Mouse (Mus musculus) limb, embryonic 13.5 days (tissue): ENCODE results near the gene Wdr91. TPM values are rescaled to one million over a fixed set of nuclear protein-coding genes. Genes with fewer than 3 reads are reported as not detected.

Experiments
- ATAC-seq: fragments of 200-750 bp; cut with Nextera tagmentation; 2 replicates; pipeline ENCODE4 v1.8.0; 2017; ENCODE audit warnings: low read depth, moderate number of reproducible peaks, moderate TSS enrichment; ENCODE audit not compliant: low FRiP score
- H3K27ac ChIP-seq: fragments of 300-500 bp; sonication (generic); 2 replicates; pipeline ENCODE4 v1.5.1; 2015; ENCODE audit warnings: inconsistent platforms, mild to moderate bottlenecking, moderate library complexity
- H3K27me3 ChIP-seq: fragments of 300-500 bp; sonication (generic); 2 replicates; pipeline ENCODE4 v1.6.1; 2015; ENCODE audit warnings: mild to moderate bottlenecking, inconsistent platforms
- H3K36me3 ChIP-seq: fragments of 300-500 bp; sonication (generic); 2 replicates; pipeline ENCODE4 v1.6.1; 2015; ENCODE audit warnings: inconsistent platforms, mild to moderate bottlenecking, moderate library complexity
- H3K4me1 ChIP-seq: fragments of 300-500 bp; sonication (generic); 2 replicates; pipeline ENCODE4 v1.6.1; 2015; ENCODE audit warnings: inconsistent platforms
- H3K4me2 ChIP-seq: fragments of 300-500 bp; sonication (generic); replicated peaks from 2 replicates; pipeline ENCODE4 v1.6.1; 2015; ENCODE audit warnings: inconsistent platforms, mild to moderate bottlenecking, moderate library complexity
- H3K4me3 ChIP-seq: fragments of 300-500 bp; sonication (generic); 2 replicates; pipeline ENCODE4 v1.5.1; 2015; ENCODE audit warnings: moderate library complexity, mild to moderate bottlenecking, inconsistent platforms
- H3K9ac ChIP-seq: fragments of 300-500 bp; sonication (generic); 2 replicates; pipeline ENCODE4 v1.6.1; 2015; ENCODE audit warnings: mild to moderate bottlenecking, inconsistent platforms
- H3K9me3 ChIP-seq: fragments of 300-500 bp; sonication (generic); 2 replicates; pipeline ENCODE4 v1.6.1; 2016; ENCODE audit warnings: inconsistent platforms
- WGBS: fragments of 180-500 bp; shearing (Covaris S2); methylation state at CpG from one replicate; pipeline ENCODE4 v1.1.7; 2015; 5-methylcytosine and 5-hydroxymethylcytosine counted together
- polyA plus RNA-seq: library from polyadenylated mRNA; unstranded; fragments of >200 nt; fragmentation: Nextera tagmentation; extraction: Ambion mirVana; gene quantifications from 2 replicates; pipeline ENCODE4 v1.2.1, GENCODE M21; 2015

The Wdr91 gene
- polyA plus RNA-seq, 1 experiment from 2014 or later = 11.5 TPM

- no peak overlapping the region for H3K4me2 ChIP-seq
- WGBS = 84% methylated on average over 13 of the region's 13 CpGs
- no peaks in the 10 kb centered on the region for H3K27me3 ChIP-seq
- H3K36me3 ChIP-seq = no peaks in the 10 kb centered on the region
- ATAC-seq = no peak
- H3K9me3 ChIP-seq = no peaks in the 10 kb centered on the region
- no peak overlapping the region for H3K27ac ChIP-seq
- H3K4me3 ChIP-seq = no peak overlapping the region
- peaks cover 19% of the 10 kb centered on the region for H3K4me1 ChIP-seq
- no peak overlapping the region for H3K9ac ChIP-seq
Observed at GRCm38 (mm10) chr6:34913341-34914040, 2.8 kb upstream of the Wdr91 start.

- Histone ChIP-seq H3K4me3 (peak overlapping the region; percentile 76), H3K27ac (no peak overlapping the region), H3K4me1 (peaks cover 13% of the 10 kb centered on the region), H3K9me3 (no peaks in the 10 kb centered on the region), H3K4me2 (peak overlapping the region; percentile 72), H3K9ac (peak overlapping the region; percentile 73), H3K36me3 (peaks cover 32% of the 10 kb centered on the region), H3K27me3 (no peaks in the 10 kb centered on the region)
- 51% methylated on average over 8 of the region's 8 CpGs for WGBS
- no peak for ATAC-seq
Observed at GRCm38 (mm10) chr6:34909631-34910345, 888 bp downstream of the Wdr91 start.

DNA sequence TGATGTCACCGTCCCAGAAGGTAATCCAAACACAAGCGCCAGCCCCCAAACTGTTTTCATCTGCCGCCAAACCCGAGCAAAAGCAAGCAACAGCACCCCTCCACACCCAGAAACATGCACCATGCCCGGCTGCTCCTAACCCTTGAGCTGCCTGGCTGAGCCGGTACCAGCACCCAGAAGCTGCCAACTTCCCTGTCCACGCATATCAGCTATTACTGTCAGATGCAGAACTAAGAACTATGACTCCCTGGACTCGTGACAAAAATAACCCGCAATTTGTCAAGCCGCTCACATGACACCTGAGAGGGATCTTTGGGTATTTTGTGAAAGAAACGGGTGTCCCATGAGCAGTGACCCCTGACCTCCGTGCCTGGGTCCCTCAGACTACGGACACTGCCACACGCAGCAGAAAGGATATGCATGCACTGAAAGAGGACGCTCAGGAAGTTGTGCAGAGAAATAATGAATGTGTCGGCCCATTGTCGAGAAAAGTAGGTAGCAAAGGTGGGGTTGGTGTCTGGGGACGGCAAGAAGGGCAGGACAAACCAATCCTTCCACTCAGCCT is 2.9 kb downstream of the Wdr91 start:
- Histone ChIP-seq H3K4me3 (no peak overlapping the region), H3K27me3 (no peaks in the 10 kb centered on the region), H3K4me2 (no peak overlapping the region), H3K9me3 (no peaks in the 10 kb centered on the region), H3K9ac (no peak overlapping the region), H3K36me3 (peaks cover 50% of the 10 kb centered on the region), H3K4me1 (peaks cover 13% of the 10 kb centered on the region), H3K27ac (no peak overlapping the region)
- ATAC-seq = no peak
- WGBS = 86% methylated on average over 18 of the region's 18 CpGs

GRCm38 (mm10) chr6:34907121-34907614 is 3.5 kb downstream of the Wdr91 start:
- Histone ChIP-seq H3K4me1 (peaks cover 13% of the 10 kb centered on the region), H3K4me2 (no peak overlapping the region), H3K4me3 (no peak overlapping the region), H3K9me3 (no peaks in the 10 kb centered on the region), H3K27me3 (no peaks in the 10 kb centered on the region), H3K9ac (no peak overlapping the region), H3K36me3 (peaks cover 56% of the 10 kb centered on the region), H3K27ac (no peak overlapping the region)
- no peak for ATAC-seq
- WGBS = 33% methylated on average over 2 of the region's 2 CpGs

DNA sequence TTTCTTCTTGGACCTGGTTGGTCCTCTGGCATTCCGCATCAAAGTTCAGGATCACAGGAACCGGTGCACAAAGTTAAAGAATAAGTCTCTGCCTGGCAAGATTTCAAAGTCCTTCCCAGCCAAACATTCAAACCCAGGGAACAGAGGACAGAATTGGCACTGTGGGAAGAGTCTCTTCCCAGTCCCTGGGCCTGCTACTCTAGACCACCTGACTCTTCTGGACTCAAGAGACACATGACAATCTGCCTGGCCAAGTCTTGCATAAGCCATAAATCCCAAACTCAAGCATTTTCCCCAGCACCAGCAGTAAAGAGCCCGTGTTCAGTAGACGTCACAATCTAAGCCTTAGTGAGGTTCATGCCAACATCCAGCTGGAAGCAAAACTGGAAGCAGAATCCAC is 4.0 kb downstream of the Wdr91 start:
- Histone ChIP-seq H3K27me3 (no peaks in the 10 kb centered on the region), H3K9ac (no peak overlapping the region), H3K4me3 (no peak overlapping the region), H3K36me3 (peaks cover 61% of the 10 kb centered on the region), H3K27ac (no peak overlapping the region), H3K4me1 (peaks cover 13% of the 10 kb centered on the region), H3K9me3 (no peaks in the 10 kb centered on the region), H3K4me2 (no peak overlapping the region)
- no peak for ATAC-seq
- 93% methylated on average over 4 of the region's 4 CpGs for WGBS

DNA sequence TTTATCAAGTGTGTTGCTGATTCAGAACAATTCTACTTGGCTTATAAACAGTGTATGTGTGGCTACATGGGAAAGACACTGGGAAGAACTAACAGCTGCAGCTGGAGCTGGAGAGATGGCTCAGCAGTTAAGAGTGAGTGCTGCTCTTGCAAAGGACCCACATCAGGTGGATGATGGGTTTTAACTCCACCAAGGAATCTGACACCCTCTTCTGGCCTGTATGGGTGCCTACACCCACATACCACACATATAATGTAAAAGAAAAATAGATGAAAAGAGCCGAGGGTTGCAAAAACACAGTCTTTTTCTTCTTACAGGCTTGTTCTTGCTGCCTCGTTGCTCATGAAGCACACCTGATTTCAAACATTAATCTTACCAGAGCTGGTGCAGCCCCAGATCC is 4.6 kb downstream of the Wdr91 start:
- H3K9ac ChIP-seq = no peak overlapping the region
- H3K9me3 ChIP-seq = no peaks in the 10 kb centered on the region
- peaks cover 66% of the 10 kb centered on the region for H3K36me3 ChIP-seq
- H3K4me2 ChIP-seq = no peak overlapping the region
- no peak for ATAC-seq
- H3K27ac ChIP-seq = no peak overlapping the region
- 81% methylated on average over 2 of the region's 2 CpGs for WGBS
- H3K4me1 ChIP-seq = peaks cover 13% of the 10 kb centered on the region
- no peaks in the 10 kb centered on the region for H3K27me3 ChIP-seq
- no peak overlapping the region for H3K4me3 ChIP-seq

- Histone ChIP-seq H3K4me1 (peaks cover 4% of the 10 kb centered on the region), H3K27me3 (no peaks in the 10 kb centered on the region), H3K4me2 (no peak overlapping the region), H3K36me3 (peaks cover 83% of the 10 kb centered on the region), H3K27ac (no peak overlapping the region), H3K9ac (no peak overlapping the region), H3K9me3 (no peaks in the 10 kb centered on the region), H3K4me3 (no peak overlapping the region)
- no peak for ATAC-seq
- WGBS = 90% methylated on average over 6 of the region's 6 CpGs
Observed at GRCm38 (mm10) chr6:34904361-34904760, 6.3 kb downstream of the Wdr91 start.

- no peak for ATAC-seq
- H3K4me2 ChIP-seq = no peak overlapping the region
- H3K36me3 ChIP-seq = peaks cover 88% of the 10 kb centered on the region
- no peak overlapping the region for H3K27ac ChIP-seq
- no peaks in the 10 kb centered on the region for H3K27me3 ChIP-seq
- H3K9me3 ChIP-seq = no peaks in the 10 kb centered on the region
- H3K4me3 ChIP-seq = no peak overlapping the region
- WGBS = 77% methylated on average over 10 of the region's 10 CpGs
- no peak overlapping the region for H3K9ac ChIP-seq
- no peaks in the 10 kb centered on the region for H3K4me1 ChIP-seq
Observed at GRCm38 (mm10) chr6:34903851-34904250, 6.8 kb downstream of the Wdr91 start.

DNA sequence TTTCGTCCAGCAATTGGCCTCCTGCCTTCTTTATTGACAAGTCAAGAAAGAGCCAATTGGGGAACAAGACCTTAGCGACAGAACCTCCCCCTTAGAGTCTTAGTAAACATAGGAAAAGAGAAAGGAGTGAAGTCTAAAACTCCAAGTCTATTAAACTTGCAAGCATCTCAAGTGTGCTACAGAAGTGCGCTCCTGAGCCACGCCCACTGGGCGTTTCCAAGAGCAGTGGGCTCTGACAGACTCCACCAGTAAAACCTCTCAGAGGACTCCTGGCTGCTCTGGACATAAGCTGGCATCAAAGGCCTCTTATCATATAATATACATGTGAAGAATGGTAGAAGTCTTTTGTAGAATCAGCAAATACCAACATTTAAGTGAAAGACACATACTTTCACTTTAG is 7.2 kb downstream of the Wdr91 start:
- Histone ChIP-seq H3K27ac (no peak overlapping the region), H3K27me3 (no peaks in the 10 kb centered on the region), H3K4me1 (no peaks in the 10 kb centered on the region), H3K4me3 (no peak overlapping the region), H3K9ac (no peak overlapping the region), H3K9me3 (no peaks in the 10 kb centered on the region), H3K36me3 (peaks cover 89% of the 10 kb centered on the region), H3K4me2 (no peak overlapping the region)
- 89% methylated on average over 5 of the region's 5 CpGs for WGBS
- no peak for ATAC-seq

GRCm38 (mm10) chr6:34902578-34902977 is 8.1 kb downstream of the Wdr91 start:
- no peaks in the 10 kb centered on the region for H3K4me1 ChIP-seq
- no peaks in the 10 kb centered on the region for H3K9me3 ChIP-seq
- WGBS = 87% methylated on average over 7 of the region's 7 CpGs
- no peak overlapping the region for H3K4me3 ChIP-seq
- no peaks in the 10 kb centered on the region for H3K27me3 ChIP-seq
- H3K4me2 ChIP-seq = no peak overlapping the region
- peaks cover 92% of the 10 kb centered on the region for H3K36me3 ChIP-seq
- no peak for ATAC-seq
- H3K27ac ChIP-seq = no peak overlapping the region
- no peak overlapping the region for H3K9ac ChIP-seq

GRCm38 (mm10) chr6:34901911-34902444 is 8.7 kb downstream of the Wdr91 start:
- Histone ChIP-seq H3K4me1 (no peaks in the 10 kb centered on the region), H3K27me3 (no peaks in the 10 kb centered on the region), H3K36me3 (peaks cover 92% of the 10 kb centered on the region), H3K4me2 (no peak overlapping the region), H3K9me3 (no peaks in the 10 kb centered on the region), H3K9ac (no peak overlapping the region), H3K4me3 (no peak overlapping the region), H3K27ac (no peak overlapping the region)
- 67% methylated on average over 9 of the region's 9 CpGs for WGBS
- no peak for ATAC-seq

GRCm38 (mm10) chr6:34900990-34901389 is 9.7 kb downstream of the Wdr91 start:
- H3K4me3 ChIP-seq = no peak overlapping the region
- no peaks in the 10 kb centered on the region for H3K4me1 ChIP-seq
- no peak overlapping the region for H3K27ac ChIP-seq
- WGBS = 63% methylated on average over 2 of the region's 2 CpGs
- ATAC-seq = no peak
- no peak overlapping the region for H3K9ac ChIP-seq
- H3K27me3 ChIP-seq = no peaks in the 10 kb centered on the region
- peaks cover 86% of the 10 kb centered on the region for H3K36me3 ChIP-seq
- H3K9me3 ChIP-seq = no peaks in the 10 kb centered on the region
- no peak overlapping the region for H3K4me2 ChIP-seq
